Mouse (Mus musculus) neural tube, embryonic 15.5 days (tissue): Measurements from ENCODE around the gene Adcy5. TPM values are rescaled to one million over a fixed set of nuclear protein-coding genes. Genes with fewer than 3 reads are reported as not detected.

Source experiments
- ATAC-seq: fragments of 200-750 bp; cut with Nextera tagmentation; 2 replicates; pipeline ENCODE4 v1.8.0; 2017; ENCODE audit warnings: mild to moderate bottlenecking, moderate TSS enrichment, moderate library complexity; ENCODE audit not compliant: low FRiP score
- H3K27ac ChIP-seq: fragments of 300-500 bp; sonication (generic); replicated peaks from 2 replicates; pipeline ENCODE4 v1.5.1; 2015; ENCODE audit warnings: mild to moderate bottlenecking, inconsistent platforms
- H3K27me3 ChIP-seq: fragments of 300-500 bp; sonication (generic); replicated peaks from 2 replicates; pipeline ENCODE4 v1.6.1; 2015; ENCODE audit warnings: inconsistent platforms
- H3K36me3 ChIP-seq: fragments of 300-500 bp; sonication (generic); 2 replicates; pipeline ENCODE4 v1.6.1; 2015; ENCODE audit warnings: inconsistent platforms
- H3K4me1 ChIP-seq: fragments of 300-500 bp; sonication (generic); 2 replicates; pipeline ENCODE4 v1.6.1; 2015; ENCODE audit warnings: inconsistent platforms
- H3K4me2 ChIP-seq: fragments of 300-500 bp; sonication (generic); 2 replicates; pipeline ENCODE4 v1.6.1; 2015; ENCODE audit warnings: inconsistent platforms, mild to moderate bottlenecking, moderate library complexity
- H3K4me3 ChIP-seq: fragments of 300-500 bp; sonication (generic); replicated peaks from 2 replicates; pipeline ENCODE4 v1.5.1; 2015; ENCODE audit warnings: mild to moderate bottlenecking, inconsistent platforms
- H3K9ac ChIP-seq: fragments of 300-500 bp; sonication (generic); replicated peaks from 2 replicates; pipeline ENCODE4 v1.6.1; 2015; ENCODE audit warnings: mild to moderate bottlenecking, inconsistent platforms
- H3K9me3 ChIP-seq: fragments of 300-500 bp; sonication (generic); replicated peaks from 2 replicates; pipeline ENCODE4 v1.6.1; 2016; ENCODE audit warnings: inconsistent platforms
- WGBS: fragments of 180-500 bp; shearing (Covaris S2); methylation state at CpG from one replicate; pipeline ENCODE4 v1.1.7; 2015; ENCODE audit warnings: mixed read lengths; 5-methylcytosine and 5-hydroxymethylcytosine counted together
- polyA plus RNA-seq: library from polyadenylated mRNA; unstranded; fragments of >200 nt; fragmentation: Nextera tagmentation; extraction: Ambion mirVana; gene quantifications from 2 replicates; pipeline ENCODE4 v1.2.1, GENCODE M21; 2015

Adcy5 gene
- polyA plus RNA-seq, 1 experiment from 2014 or later = 6.1 TPM

- Histone ChIP-seq H3K4me3 (peak overlapping the region; percentile 19), H3K9ac (no peak overlapping the region), H3K36me3 (no peaks in the 10 kb centered on the region), H3K27ac (peak overlapping the region; percentile 18; the same call in 1 of the 2 replicates), H3K27me3 (0 out of 2 replicates have a peak, but pooled peaks cover 6% of the 10 kb centered on the region), H3K9me3 (no peaks in the 10 kb centered on the region), H3K4me1 (peaks cover 74% of the 10 kb centered on the region), H3K4me2 (peak overlapping the region; percentile 83)
- WGBS = 60% methylated on average over 8 of the region's 8 CpGs
- ATAC-seq = no peak
Observed at GRCm38 (mm10) chr16:35159532-35159931, 4.9 kb downstream of the Adcy5 start.

GRCm38 (mm10) chr16:35159991-35160390, 5.3 kb downstream of the Adcy5 start:
- ATAC-seq = peak; percentile 17; the same call in 1 of the 2 replicates
- Histone ChIP-seq H3K36me3 (no peaks in the 10 kb centered on the region), H3K27me3 (0 out of 2 replicates have a peak, but pooled peaks cover 6% of the 10 kb centered on the region), H3K4me2 (peak overlapping the region; percentile 83), H3K9ac (no peak overlapping the region), H3K4me1 (peaks cover 79% of the 10 kb centered on the region), H3K27ac (peak overlapping the region; percentile 18; the same call in 1 of the 2 replicates), H3K4me3 (peak overlapping the region; percentile 19), H3K9me3 (no peaks in the 10 kb centered on the region)
- WGBS = 46% methylated on average over 4 of the region's 4 CpGs

DNA sequence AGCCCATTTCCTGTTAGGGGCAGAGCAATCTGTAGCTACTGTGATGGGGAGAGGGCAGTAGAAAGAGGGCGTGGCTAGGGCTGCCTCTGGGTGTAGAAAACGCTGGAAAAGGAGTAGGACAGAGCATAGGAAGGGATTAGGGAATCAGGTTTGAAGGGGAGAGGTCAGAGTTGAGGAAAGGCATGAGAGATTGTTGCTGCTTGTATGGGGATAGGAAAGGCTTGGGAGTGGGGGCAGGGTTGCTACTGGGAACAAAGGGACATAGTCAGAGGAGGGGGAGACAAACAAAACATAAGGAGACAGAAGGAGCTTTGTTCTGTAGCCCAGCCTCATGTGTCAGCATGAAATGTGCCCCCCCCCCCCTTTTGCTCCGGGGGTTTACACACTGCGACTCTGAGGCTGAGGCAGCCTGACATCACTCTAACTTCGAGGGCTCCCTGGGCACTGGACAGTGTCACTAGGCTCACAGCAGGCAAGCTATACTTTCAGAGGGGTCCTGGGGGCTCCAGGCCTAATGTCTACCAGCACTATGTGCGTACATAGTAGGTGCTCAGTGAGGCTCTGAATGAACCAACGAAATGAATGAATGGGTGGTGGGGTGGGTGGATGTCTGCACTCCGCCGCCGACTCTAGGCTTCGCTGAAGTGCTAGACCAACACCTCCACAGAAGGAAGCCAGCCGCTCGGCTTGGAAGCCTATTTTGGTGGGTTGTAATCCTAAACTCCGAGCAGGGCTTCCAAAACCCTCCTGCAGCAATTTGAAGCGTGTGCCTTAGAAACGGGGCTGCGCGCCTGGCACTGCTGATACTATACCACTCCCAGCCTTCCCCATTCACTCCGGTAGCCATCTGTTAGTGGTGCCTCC, 9.9 kb downstream of the Adcy5 start:
- Histone ChIP-seq H3K9me3 (no peaks in the 10 kb centered on the region), H3K9ac (0 out of 2 replicates have a peak overlapping the region, but pooled peaks have one; percentile 28), H3K4me2 (peak overlapping the region; percentile 42), H3K4me1 (peaks cover 59% of the 10 kb centered on the region), H3K36me3 (no peaks in the 10 kb centered on the region), H3K27me3 (no peaks in the 10 kb centered on the region), H3K27ac (peak overlapping the region; percentile 70), H3K4me3 (no peak overlapping the region; the same call in 1 of the 2 replicates)
- WGBS = 37% methylated on average over 19 of the region's 19 CpGs
- peak; percentile 33; the same call in 1 of the 2 replicates for ATAC-seq

GRCm38 (mm10) chr16:35165361-35165760, 10.7 kb downstream of the Adcy5 start:
- ATAC-seq = no peak
- peak overlapping the region; percentile 70 for H3K27ac ChIP-seq
- no peaks in the 10 kb centered on the region for H3K36me3 ChIP-seq
- no peak overlapping the region for H3K4me3 ChIP-seq
- no peaks in the 10 kb centered on the region for H3K9me3 ChIP-seq
- H3K27me3 ChIP-seq = no peaks in the 10 kb centered on the region
- peak overlapping the region; percentile 42 for H3K4me2 ChIP-seq
- peaks cover 51% of the 10 kb centered on the region for H3K4me1 ChIP-seq
- no peak overlapping the region for H3K9ac ChIP-seq
- 54% methylated on average over 6 of the region's 6 CpGs for WGBS

DNA sequence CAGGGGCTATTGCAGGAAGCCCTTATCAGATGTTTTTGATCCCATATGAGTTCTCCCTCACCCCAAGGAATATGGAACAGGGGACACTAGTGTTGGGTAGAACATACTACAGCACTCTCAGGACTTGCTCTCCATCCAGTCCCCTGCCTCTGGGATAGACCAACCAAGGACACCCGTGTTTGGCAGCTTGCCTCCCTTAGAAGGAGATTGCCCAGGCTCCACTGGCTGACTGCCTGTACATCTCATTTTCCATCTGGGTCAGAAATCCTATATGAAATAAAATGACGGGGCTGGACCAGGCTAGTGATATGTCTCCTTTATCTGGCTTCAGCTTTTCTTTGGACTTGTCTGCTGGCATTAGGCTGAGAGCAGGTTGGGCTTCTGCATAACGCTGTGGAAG, 11.1 kb downstream of the Adcy5 start:
- no peak overlapping the region for H3K27ac ChIP-seq
- H3K4me3 ChIP-seq = no peak overlapping the region
- no peak for ATAC-seq
- WGBS = 74% methylated on average over 3 of the region's 3 CpGs
- no peaks in the 10 kb centered on the region for H3K36me3 ChIP-seq
- H3K9ac ChIP-seq = no peak overlapping the region
- peaks cover 50% of the 10 kb centered on the region for H3K4me1 ChIP-seq
- no peak overlapping the region for H3K4me2 ChIP-seq
- no peaks in the 10 kb centered on the region for H3K9me3 ChIP-seq
- H3K27me3 ChIP-seq = no peaks in the 10 kb centered on the region

GRCm38 (mm10) chr16:35169431-35169830, 14.8 kb downstream of the Adcy5 start:
- Histone ChIP-seq H3K4me1 (peaks cover 40% of the 10 kb centered on the region), H3K4me3 (no peak overlapping the region), H3K27me3 (no peaks in the 10 kb centered on the region), H3K9me3 (no peaks in the 10 kb centered on the region), H3K9ac (no peak overlapping the region), H3K36me3 (no peaks in the 10 kb centered on the region), H3K27ac (no peak overlapping the region), H3K4me2 (no peak overlapping the region)
- WGBS = 72% methylated on average over 7 of the region's 7 CpGs
- ATAC-seq = no peak

GRCm38 (mm10) chr16:35172195-35172594, 17.5 kb downstream of the Adcy5 start:
- H3K9me3 ChIP-seq = no peaks in the 10 kb centered on the region
- H3K4me1 ChIP-seq = peaks cover 18% of the 10 kb centered on the region
- H3K36me3 ChIP-seq = no peaks in the 10 kb centered on the region
- H3K9ac ChIP-seq = no peak overlapping the region
- no peak overlapping the region for H3K4me2 ChIP-seq
- ATAC-seq = no peak
- H3K27ac ChIP-seq = no peak overlapping the region
- WGBS = 95% methylated on average over 5 of the region's 5 CpGs
- no peak overlapping the region for H3K4me3 ChIP-seq
- H3K27me3 ChIP-seq = no peaks in the 10 kb centered on the region

GRCm38 (mm10) chr16:35178516-35178915, 23.8 kb downstream of the Adcy5 start:
- Histone ChIP-seq H3K27ac (no peak overlapping the region), H3K9ac (no peak overlapping the region), H3K4me2 (no peak overlapping the region), H3K27me3 (no peaks in the 10 kb centered on the region), H3K9me3 (no peaks in the 10 kb centered on the region), H3K4me3 (no peak overlapping the region), H3K36me3 (peaks cover 2% of the 10 kb centered on the region; the same call in 1 of the 2 replicates), H3K4me1 (peaks cover 25% of the 10 kb centered on the region)
- no peak for ATAC-seq
- WGBS = 69% methylated on average over 3 of the region's 3 CpGs

- Histone ChIP-seq H3K9ac (no peak overlapping the region), H3K4me2 (no peak overlapping the region), H3K4me3 (no peak overlapping the region), H3K36me3 (peaks cover 2% of the 10 kb centered on the region; the same call in 1 of the 2 replicates), H3K4me1 (peaks cover 24% of the 10 kb centered on the region), H3K27me3 (no peaks in the 10 kb centered on the region), H3K9me3 (no peaks in the 10 kb centered on the region), H3K27ac (no peak overlapping the region)
- WGBS = 39% methylated on average over 8 of the region's 8 CpGs
- ATAC-seq = peak; percentile 35; the same call in 1 of the 2 replicates
Observed at GRCm38 (mm10) chr16:35179082-35179481, 24.4 kb downstream of the Adcy5 start.

DNA sequence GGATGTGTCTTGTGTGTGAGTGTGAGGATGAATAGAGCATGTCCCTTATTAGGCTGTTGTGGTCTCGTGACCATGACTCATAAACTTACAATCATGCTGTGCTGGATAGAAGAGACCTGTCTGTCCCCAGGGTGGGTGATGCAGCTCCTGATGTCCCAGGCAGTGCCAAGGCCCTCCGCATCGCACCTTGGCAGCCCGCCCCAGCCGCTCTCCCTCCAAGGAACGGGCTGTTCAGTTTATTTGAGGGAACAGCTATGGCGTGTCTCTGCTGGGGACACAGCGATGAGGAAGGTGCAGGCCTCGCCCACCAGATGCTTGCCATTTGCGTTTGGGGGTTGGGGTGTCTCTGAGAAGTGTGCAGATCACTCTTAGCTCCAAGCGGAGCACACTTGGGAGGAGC, 28.5 kb downstream of the Adcy5 start:
- H3K4me3 ChIP-seq = no peak overlapping the region
- WGBS = 72% methylated on average over 11 of the region's 11 CpGs
- peaks cover 2% of the 10 kb centered on the region; the same call in 1 of the 2 replicates for H3K36me3 ChIP-seq
- H3K9me3 ChIP-seq = no peaks in the 10 kb centered on the region
- H3K9ac ChIP-seq = no peak overlapping the region
- no peaks in the 10 kb centered on the region for H3K27me3 ChIP-seq
- H3K4me1 ChIP-seq = peaks cover 20% of the 10 kb centered on the region
- no peak for ATAC-seq
- H3K27ac ChIP-seq = no peak overlapping the region
- H3K4me2 ChIP-seq = no peak overlapping the region

DNA sequence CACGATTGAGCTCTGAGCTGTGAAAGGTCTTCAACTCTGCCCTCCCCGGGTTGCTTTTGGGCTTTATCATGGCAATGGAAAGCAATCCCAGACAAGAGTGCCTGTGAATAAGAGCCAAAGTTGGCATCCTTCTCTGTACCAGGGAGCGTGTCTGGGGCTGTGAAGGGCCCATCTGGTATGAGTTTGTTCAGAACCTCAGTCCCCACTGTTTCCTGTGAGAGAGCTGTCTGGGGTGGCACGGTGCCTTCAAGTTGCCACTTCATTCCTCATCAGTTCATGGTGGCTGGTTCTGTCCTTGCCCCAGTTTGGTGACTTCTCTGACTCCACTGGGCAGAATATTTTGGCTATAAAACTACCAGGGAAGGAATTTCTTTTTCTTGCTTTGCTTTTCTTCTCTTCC, 33.4 kb downstream of the Adcy5 start:
- WGBS = 90% methylated on average over 4 of the region's 4 CpGs
- Histone ChIP-seq H3K27ac (no peak overlapping the region), H3K9ac (no peak overlapping the region), H3K4me3 (no peak overlapping the region), H3K27me3 (no peaks in the 10 kb centered on the region), H3K4me2 (no peak overlapping the region), H3K4me1 (peaks cover 11% of the 10 kb centered on the region; the same call in 1 of the 2 replicates), H3K9me3 (no peaks in the 10 kb centered on the region), H3K36me3 (no peaks in the 10 kb centered on the region)
- ATAC-seq = no peak
